Mouse (Mus musculus) heart, embryonic 14.5 days (tissue): ENCODE measurements around the gene Nsun6. TPM values are rescaled to one million over a fixed set of nuclear protein-coding genes. Genes with fewer than 3 reads are reported as not detected.
A peak's percentile ranks its signal among the peaks of the same experiment; 100 is the strongest.

ENCODE experiments used
- ATAC-seq: fragments of 200-750 bp; cut with Nextera tagmentation; 2 replicates; pipeline ENCODE4 v1.8.0; 2017; ENCODE audit warnings: low read depth, moderate TSS enrichment; ENCODE audit not compliant: insufficient number of reproducible peaks, insufficient read depth, low FRiP score
- H3K27ac ChIP-seq, 2 experiments: fragments of 200-500 bp in 1 of 2; fragments of 300-500 bp in 1 of 2; sonication (generic) in 1 of 2; replicated peaks in 1 of 2; 2 replicates each; pipeline ENCODE4 v1.5.1; 2012 to 2014; ENCODE audit warnings: low read depth in 2 of 2, low read length in 2 of 2, control low read depth in 1 of 2, mild to moderate bottlenecking in 1 of 2, mixed read lengths in 1 of 2; ENCODE audit not compliant: control insufficient read depth in 1 of 2, insufficient read depth in 1 of 2
- H3K27me3 ChIP-seq: fragments of 300-500 bp; sonication (generic); 2 replicates; pipeline ENCODE4 v1.6.1; 2014; ENCODE audit warnings: mild to moderate bottlenecking, low read length, control low read depth; ENCODE audit not compliant: control insufficient read depth, insufficient read depth
- H3K36me3 ChIP-seq: fragments of 300-500 bp; sonication (generic); 2 replicates; pipeline ENCODE4 v1.6.1; 2014; ENCODE audit warnings: mild to moderate bottlenecking, control low read depth, low read length, mixed read lengths; ENCODE audit not compliant: control insufficient read depth, insufficient read depth
- H3K4me1 ChIP-seq, 2 experiments: fragments of 200-500 bp in 1 of 2; fragments of 300-500 bp in 1 of 2; sonication (generic) in 1 of 2; 2 replicates each; pipeline ENCODE4 v1.6.1; 2012 to 2014; ENCODE audit warnings: low read length in 2 of 2, control low read depth in 1 of 2, mixed read lengths in 1 of 2; ENCODE audit not compliant: control insufficient read depth in 2 of 2, insufficient read depth in 2 of 2
- H3K4me2 ChIP-seq: fragments of 300-500 bp; sonication (generic); 2 replicates; pipeline ENCODE4 v1.6.1; 2014; ENCODE audit warnings: mild to moderate bottlenecking, low read length
- H3K4me3 ChIP-seq, 2 experiments: fragments of 200-500 bp in 1 of 2; fragments of 300-500 bp in 1 of 2; sonication (generic) in 1 of 2; 2 replicates each; pipeline ENCODE4 v1.5.1; 2012 to 2014; ENCODE audit warnings: low read length in 2 of 2, mild to moderate bottlenecking in 2 of 2, control low read depth in 1 of 2, low read depth in 1 of 2, moderate library complexity in 1 of 2; ENCODE audit not compliant: control insufficient read depth in 1 of 2, insufficient read depth in 1 of 2
- H3K9ac ChIP-seq: fragments of 300-500 bp; sonication (generic); 2 replicates; pipeline ENCODE4 v1.6.1; 2014; ENCODE audit warnings: mild to moderate bottlenecking, low read length
- H3K9me3 ChIP-seq: fragments of 300-500 bp; sonication (generic); 2 replicates; pipeline ENCODE4 v1.6.1; 2016; ENCODE audit warnings: low read length, control low read depth; ENCODE audit not compliant: control insufficient read depth
- WGBS: fragments of 180-500 bp; shearing (Covaris S2); extraction: QIAGEN DNeasy Blood & Tissue Kit; methylation state at CpG from one replicate; pipeline ENCODE4 v1.1.7; 2014; 5-methylcytosine and 5-hydroxymethylcytosine counted together
- polyA plus RNA-seq: library from polyadenylated mRNA; unstranded; fragments of >200 nt; fragmentation: Nextera tagmentation; extraction: Ambion mirVana; gene quantifications from 2 replicates; pipeline ENCODE4 v1.2.1, GENCODE M21; 2014

Gene Nsun6
- polyA plus RNA-seq = 7.2 and 7.3 TPM in 2 replicates

- Histone ChIP-seq H3K4me1 (peaks cover 2 to 17% of the 10 kb centered on the region in 2 experiments; a peak in 3 of 4 replicates), H3K4me3 (peak within 1 kb of the TSS; percentile 91 to 100), H3K27me3 (no peaks in the 10 kb centered on the region), H3K9me3 (no peaks in the 10 kb centered on the region), H3K9ac (peak within 1 kb of the TSS; percentile 96), H3K27ac (peak within 1 kb of the TSS; percentile 95 to 97), H3K4me2 (peak within 1 kb of the TSS; percentile 79), H3K36me3 (no peaks in the 10 kb centered on the region)
- under 1% methylated on average over 75 of the region's 75 CpGs for WGBS
- peak; percentile 98 for ATAC-seq
Observed at GRCm38 (mm10) chr2:15054945-15055637, at the start of gene Nsun6. Gene Nsun6 (minus strand): TSS chr2:15055069.

GRCm38 (mm10) chr2:15104386-15104785 lies 49.5 kb upstream of the Nsun6 start:
- WGBS = 54% methylated on average over 1 of the region's 1 CpGs
- H3K9me3 ChIP-seq = no peaks in the 10 kb centered on the region
- ATAC-seq = no peak
- H3K4me2 ChIP-seq = no peak overlapping the region
- H3K4me1 ChIP-seq = no peaks in the 10 kb centered on the region
- no peak overlapping the region for H3K4me3 ChIP-seq
- H3K36me3 ChIP-seq = no peaks in the 10 kb centered on the region
- no peak overlapping the region for H3K27ac ChIP-seq
- no peak overlapping the region for H3K9ac ChIP-seq
- no peaks in the 10 kb centered on the region for H3K27me3 ChIP-seq

- Histone ChIP-seq H3K4me2 (no peak overlapping the region), H3K36me3 (no peaks in the 10 kb centered on the region), H3K27ac (no peak overlapping the region), H3K4me3 (no peak overlapping the region), H3K27me3 (no peaks in the 10 kb centered on the region), H3K9ac (no peak overlapping the region), H3K4me1 (no peaks in the 10 kb centered on the region), H3K9me3 (0 out of 2 replicates have a peak, but pooled peaks cover 2% of the 10 kb centered on the region)
- 52% methylated on average over 3 of the region's 3 CpGs for WGBS
- ATAC-seq = no peak
Observed at GRCm38 (mm10) chr2:15096514-15097090, 41.7 kb upstream of the Nsun6 start.

GRCm38 (mm10) chr2:15087308-15087707 lies 32.4 kb upstream of the Nsun6 start:
- Histone ChIP-seq H3K4me1 (no peaks in the 10 kb centered on the region), H3K9ac (no peak overlapping the region), H3K27ac (no peak overlapping the region), H3K36me3 (peaks cover 8% of the 10 kb centered on the region), H3K4me3 (no peak overlapping the region), H3K27me3 (no peaks in the 10 kb centered on the region), H3K9me3 (no peaks in the 10 kb centered on the region), H3K4me2 (no peak overlapping the region)
- 74% methylated on average over 1 of the region's 1 CpGs for WGBS
- no peak for ATAC-seq

- no peak overlapping the region for H3K27ac ChIP-seq
- 97% methylated on average over 2 of the region's 2 CpGs for whole genome bisulfite sequencing
- H3K4me3 ChIP-seq = no peak overlapping the region
- no peak overlapping the region for H3K4me2 ChIP-seq
- H3K9me3 ChIP-seq = no peaks in the 10 kb centered on the region
- H3K9ac ChIP-seq = no peak overlapping the region
- H3K27me3 ChIP-seq = no peaks in the 10 kb centered on the region
- no peak for ATAC-seq
- peaks cover 37% of the 10 kb centered on the region for H3K36me3 ChIP-seq
- no peaks in the 10 kb centered on the region for H3K4me1 ChIP-seq
Observed at GRCm38 (mm10) chr2:15083702-15084101, 28.8 kb upstream of the Nsun6 start.

- WGBS = 74% methylated on average over 5 of the region's 5 CpGs
- peaks cover 31% of the 10 kb centered on the region for H3K36me3 ChIP-seq
- H3K9me3 ChIP-seq = no peaks in the 10 kb centered on the region
- no peak overlapping the region for H3K27ac ChIP-seq
- H3K27me3 ChIP-seq = no peaks in the 10 kb centered on the region
- H3K9ac ChIP-seq = no peak overlapping the region
- peaks cover 2 to 7% of the 10 kb centered on the region in 2 experiments for H3K4me1 ChIP-seq
- no peak for ATAC-seq
- H3K4me3 ChIP-seq = no peak overlapping the region
- no peak overlapping the region for H3K4me2 ChIP-seq
Observed at GRCm38 (mm10) chr2:15067091-15067490, 12.2 kb upstream of the Nsun6 start.

GRCm38 (mm10) chr2:15065447-15065846 lies 10.6 kb upstream of the Nsun6 start:
- no peak overlapping the region for H3K4me2 ChIP-seq
- H3K9me3 ChIP-seq = no peaks in the 10 kb centered on the region
- H3K27me3 ChIP-seq = no peaks in the 10 kb centered on the region
- no peak overlapping the region for H3K9ac ChIP-seq
- ATAC-seq = no peak
- no peak overlapping the region for H3K27ac ChIP-seq
- H3K4me1 ChIP-seq = peaks cover 2 to 7% of the 10 kb centered on the region in 2 experiments
- H3K4me3 ChIP-seq = no peak overlapping the region
- 65% methylated on average over 2 of the region's 2 CpGs for whole genome bisulfite sequencing
- peaks cover 18% of the 10 kb centered on the region for H3K36me3 ChIP-seq
